In genomic region chr2:32413936-32414335, GRCm38 (mm10) we compare ENCODE assay signal across 16 mouse cellular contexts. TPM values are rescaled to one million over a fixed set of nuclear protein-coding genes. Genes with fewer than 3 reads are reported as not detected.
DNase-seq lines count a peak whose midpoint lies in the region; ATAC-seq and TF ChIP-seq lines count a peak whose summit lies in the region.
"Had no signal": no experiment of that assay in that cellular context is flagged by ENCODE, and none has a peak within 500 bp of the region (broad histone marks: within the 10 kb centered on the region; RNA-seq: fewer than 3 reads in every experiment).

No protein-coding gene starts in this region.

- H3K4me2 ChIP-seq in lung, embryonic 14.5 days = no peak overlapping the region
- H3K4me2 ChIP-seq in lung, embryonic 16.5 days (ENCODE audit: low read depth, low read length) = no peak overlapping the region
- H3K4me2 ChIP-seq: limb, embryonic 13.5 days; lung, embryonic 15.5 days; midbrain, embryonic 13.5 days had no signal

- H3K9me3 ChIP-seq in lung, embryonic 14.5 days (ENCODE audit: low read depth, low read length) = no peaks in the 10 kb centered on the region
- no peaks in the 10 kb centered on the region for H3K9me3 ChIP-seq in lung, embryonic 16.5 days (ENCODE audit: control insufficient read depth, low read length)
- H3K9me3 ChIP-seq: hindbrain, embryonic 10.5 days; limb, embryonic 13.5 days; lung, embryonic 15.5 days; midbrain, embryonic 13.5 days had no signal

- no peak for TF ChIP-seq POLR2A in lung, adult 2 months (IDR thresholded peaks at IDR 0.05; ENCODE audit: borderline replicate concordance, extremely low read depth, low read depth, low read length)

- peak; percentile 68 for DNase-seq in gastrocnemius, adult 18-20 months (ENCODE audit: low spot score)
- no peak for DNase-seq in gastrocnemius, postnatal 36 days
- DNase-seq in lung, embryonic 14.5 days = peak; percentile 73
- no peak for DNase-seq in lung, adult 2 months
- DNase-seq in cerebellum, adult 18-20 months = no peak
- DNase-seq: cerebellum, postnatal 10 days; thymus, postnatal 36 days had no signal

- H3K9ac ChIP-seq in lung, embryonic 14.5 days = no peak overlapping the region
- no peak overlapping the region for H3K9ac ChIP-seq in lung, embryonic 16.5 days (ENCODE audit: low read length)
- H3K9ac ChIP-seq: limb, embryonic 13.5 days; lung, embryonic 15.5 days had no signal

- no peaks in the 10 kb centered on the region for H3K4me1 ChIP-seq in lung, embryonic 14.5 days (ENCODE audit: insufficient read depth)
- H3K4me1 ChIP-seq in lung, adult 2 months (ENCODE audit: control insufficient read depth, insufficient read depth, low read length) = no peaks in the 10 kb centered on the region
- H3K4me1 ChIP-seq in lung, embryonic 16.5 days (replicated peaks; ENCODE audit: control insufficient read depth, insufficient read depth, low read length) = no peaks in the 10 kb centered on the region
- H3K4me1 ChIP-seq: midbrain, embryonic 13.5 days had no signal

- H3K27me3 ChIP-seq in lung, embryonic 14.5 days (ENCODE audit: insufficient read depth, low read length) = no peaks in the 10 kb centered on the region
- H3K27me3 ChIP-seq in lung, embryonic 16.5 days (ENCODE audit: control insufficient read depth, insufficient read depth, low read depth, low read length) = no peaks in the 10 kb centered on the region
- H3K27me3 ChIP-seq: limb, embryonic 13.5 days; lung, embryonic 15.5 days; midbrain, embryonic 13.5 days; Patski had no signal

- no peak for TF ChIP-seq CTCF in lung, embryonic 14.5 days (IDR thresholded peaks at IDR 0.05; ENCODE audit: low read depth)
- no peak for TF ChIP-seq CTCF in lung, adult 2 months (IDR thresholded peaks at IDR 0.05; ENCODE audit: insufficient read depth, low read length)

- H3K36me3 ChIP-seq in lung, embryonic 14.5 days (ENCODE audit: insufficient read depth) = peaks cover 52% of the 10 kb centered on the region
- H3K36me3 ChIP-seq in lung, embryonic 16.5 days (ENCODE audit: control insufficient read depth, insufficient read depth, low read length) = peaks cover 21% of the 10 kb centered on the region

- peak; percentile 57; the same call in 1 of the 2 replicates for ATAC-seq in lung, embryonic 14.5 days (ENCODE audit: insufficient read depth)
- peak; percentile 60 for ATAC-seq in lung, embryonic 16.5 days (ENCODE audit: low read depth)
- ATAC-seq in activated CD4-positive, CD25-positive, alpha-beta regulatory T cell, adult 4 months = no peak
- ATAC-seq: inflammation-experienced regulatory T-cells, adult 6 months; midbrain, embryonic 13.5 days; Patski had no signal

- no peak overlapping the region for H3K27ac ChIP-seq in lung, embryonic 14.5 days (ENCODE audit: low read depth)
- H3K27ac ChIP-seq in lung, embryonic 16.5 days (ENCODE audit: low read length) = no peak overlapping the region
- H3K27ac ChIP-seq: hindbrain, embryonic 10.5 days; left cerebral cortex, adult 2 months; limb, embryonic 13.5 days; lung, embryonic 15.5 days; midbrain, embryonic 13.5 days had no signal

- intact Hi-C loops in gastrocnemius, postnatal 36 days (cut with DNase I) = no loop called here

- H3K4me3 ChIP-seq in lung, embryonic 14.5 days (ENCODE audit: low read depth, low read length) = no peak overlapping the region
- no peak overlapping the region for H3K4me3 ChIP-seq in lung, adult 2 months (replicated peaks; ENCODE audit: extremely low read depth, low read depth, low read length)
- H3K4me3 ChIP-seq in lung, embryonic 16.5 days (ENCODE audit: low read length) = no peak overlapping the region
- H3K4me3 ChIP-seq: hindbrain, embryonic 10.5 days; left cerebral cortex, adult 2 months; limb, embryonic 13.5 days; lung, embryonic 15.5 days; midbrain, embryonic 13.5 days had no signal

- WGBS in lung, embryonic 14.5 days = 38% methylated on average over 5 of the region's 5 CpGs
- 45% methylated on average over 5 of the region's 5 CpGs for WGBS in lung, adult 2 months
- WGBS in lung, embryonic 16.5 days = 28% methylated on average over 5 of the region's 5 CpGs

RNA-seq across cellular contexts. Expression of gene Ptges2, which starts 18.2 kb away (rescaled TPM):
- 10 to 100 TPM; 37.1 to 43.0 TPM for total RNA-seq in gastrocnemius, adult 18-20 months (2021)
- total RNA-seq in gastrocnemius, postnatal 36 days (2021) = 10 to 100 TPM; 41.3 to 45.0 TPM
- polyA plus RNA-seq in lung, embryonic 14.5 days (2014; fragmentation: Nextera tagmentation; extraction: Ambion mirVana) = 28.0 and 28.2 TPM in 2 replicates
- 14.7 and 23.8 TPM in 2 replicates for polyA plus RNA-seq in lung, adult 2 months (2012; rRNA removed)
- polyA plus RNA-seq in lung, embryonic 16.5 days (2015; fragmentation: Nextera tagmentation; extraction: Ambion mirVana) = 20.6 and 23.9 TPM in 2 replicates
- 1 to 10 TPM; 1.0 to 1.6 TPM for polyA plus RNA-seq in activated CD4-positive, CD25-positive, alpha-beta regulatory T cell, adult 4 months (2017; shearing (Covaris generic))

RNA-seq across cellular contexts. Expression of gene Lcn2, which starts 25.9 kb away (rescaled TPM):
- 1 to 10 TPM; 1.4 to 4.8 TPM for total RNA-seq in gastrocnemius, adult 18-20 months (2021)
- 1 to 10 TPM; 1.4 to 3.7 TPM for total RNA-seq in gastrocnemius, postnatal 36 days (2021)
- 1.6 TPM in 1 of 2 replicates, not detected in the other for polyA plus RNA-seq in lung, embryonic 14.5 days (2014; fragmentation: Nextera tagmentation; extraction: Ambion mirVana)
- polyA plus RNA-seq in lung, adult 2 months (2012; rRNA removed) = 193 and 242 TPM in 2 replicates
- 1.8 and 5.6 TPM in 2 replicates for polyA plus RNA-seq in lung, embryonic 16.5 days (2015; fragmentation: Nextera tagmentation; extraction: Ambion mirVana)
- not detected for polyA plus RNA-seq in activated CD4-positive, CD25-positive, alpha-beta regulatory T cell, adult 4 months (2017; shearing (Covaris generic))
- polyA plus RNA-seq: hindbrain, embryonic 10.5 days had no signal

RNA-seq across cellular contexts. Expression of gene 1110008P14Rik, which starts 32.2 kb away (rescaled TPM):
- total RNA-seq in gastrocnemius, adult 18-20 months (2021) = 10 to 100 TPM; 42.6 to 47.1 TPM
- total RNA-seq in gastrocnemius, postnatal 36 days (2021) = 10 to 100 TPM; 36.4 to 44.0 TPM
- polyA plus RNA-seq in lung, embryonic 14.5 days (2014; fragmentation: Nextera tagmentation; extraction: Ambion mirVana) = 32.4 and 33.3 TPM in 2 replicates
- polyA plus RNA-seq in lung, adult 2 months (2012; rRNA removed) = 170 and 173 TPM in 2 replicates
- 34.0 and 36.4 TPM in 2 replicates for polyA plus RNA-seq in lung, embryonic 16.5 days (2015; fragmentation: Nextera tagmentation; extraction: Ambion mirVana)
- 10 to 100 TPM; 70.3 to 75.4 TPM for polyA plus RNA-seq in activated CD4-positive, CD25-positive, alpha-beta regulatory T cell, adult 4 months (2017; shearing (Covaris generic))

RNA-seq across cellular contexts. Expression of gene Naif1, which starts 36.3 kb away (rescaled TPM):
- 1 to 10 TPM; 2.6 to 3.0 TPM for total RNA-seq in gastrocnemius, adult 18-20 months (2021)
- total RNA-seq in gastrocnemius, postnatal 36 days (2021) = 1 to 10 TPM; 1.8 to 1.9 TPM
- 5.7 and 6.5 TPM in 2 replicates for polyA plus RNA-seq in lung, embryonic 14.5 days (2014; fragmentation: Nextera tagmentation; extraction: Ambion mirVana)
- 5.1 and 5.5 TPM in 2 replicates for polyA plus RNA-seq in lung, adult 2 months (2012; rRNA removed)
- 6.5 and 6.8 TPM in 2 replicates for polyA plus RNA-seq in lung, embryonic 16.5 days (2015; fragmentation: Nextera tagmentation; extraction: Ambion mirVana)
- 1 to 10 TPM; 5.2 TPM for polyA plus RNA-seq in activated CD4-positive, CD25-positive, alpha-beta regulatory T cell, adult 4 months (2017; shearing (Covaris generic))

RNA-seq across cellular contexts. Expression of gene Slc25a25, which starts 37.3 kb away (rescaled TPM):
- total RNA-seq in gastrocnemius, adult 18-20 months (2021) = 100 to 1,000 TPM in 1 of 2 experiments, 10 to 100 TPM in 1; 47.6 to 217 TPM
- 100 to 1,000 TPM in 1 of 2 experiments, 10 to 100 TPM in 1; 71.7 to 145 TPM for total RNA-seq in gastrocnemius, postnatal 36 days (2021)
- 16.3 and 19.5 TPM in 2 replicates for polyA plus RNA-seq in lung, embryonic 14.5 days (2014; fragmentation: Nextera tagmentation; extraction: Ambion mirVana)
- polyA plus RNA-seq in lung, adult 2 months (2012; rRNA removed) = 19.9 and 21.9 TPM in 2 replicates
- polyA plus RNA-seq in lung, embryonic 16.5 days (2015; fragmentation: Nextera tagmentation; extraction: Ambion mirVana) = 16.0 and 17.5 TPM in 2 replicates
- 1 to 10 TPM; 3.3 to 4.0 TPM for polyA plus RNA-seq in activated CD4-positive, CD25-positive, alpha-beta regulatory T cell, adult 4 months (2017; shearing (Covaris generic))

Comparison
In these comparisons a context has a peak if more than half of its experiments do, and no peak if none do; other contexts are left out.
1. DNase-seq: peak in gastrocnemius, adult 18-20 months (single experiment) and lung, embryonic 14.5 days (single experiment); none in gastrocnemius, postnatal 36 days (0 of 2), lung, adult 2 months (single experiment) and cerebellum, adult 18-20 months (0 of 2).
2. RNA of gene Lcn2, which starts 25.9 kb away (polyA plus RNA-seq): 193 to 242 TPM in lung, adult 2 months; 1.8 to 5.6 TPM in lung, embryonic 16.5 days, 1.6 TPM in lung, embryonic 14.5 days and not detected in activated CD4-positive, CD25-positive, alpha-beta regulatory T cell, adult 4 months; every median in the first group is over 10 times any median in the second.